Mouse (Mus musculus): ENCODE data around the gene Ntrk1.
A peak's percentile ranks its signal among the peaks of the same experiment; 100 is the strongest.

Ntrk1 gene

DNA sequence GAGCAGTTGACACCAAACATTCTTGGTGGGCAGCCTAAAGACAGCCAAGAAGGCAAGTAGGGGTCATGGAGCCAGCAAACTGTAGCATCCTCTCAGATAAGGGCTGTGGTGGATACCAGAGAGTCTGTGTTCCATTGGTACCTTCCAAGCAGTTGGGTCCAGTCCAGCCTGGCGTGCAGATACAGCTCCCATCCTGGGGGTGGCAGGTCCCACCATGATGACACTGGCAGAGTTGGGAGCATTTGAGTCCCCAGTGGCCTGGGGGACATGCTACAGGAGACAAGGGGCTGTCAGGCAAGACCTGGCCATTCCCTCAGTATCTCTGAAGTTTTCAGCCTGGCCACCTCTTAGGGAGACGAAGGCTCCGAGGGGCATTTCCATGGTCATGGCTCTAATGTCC is 42.4 kb downstream of the Ntrk1 start:
- no peak for DNase-seq (ENCODE audit: low read depth, low spot score)

DNA sequence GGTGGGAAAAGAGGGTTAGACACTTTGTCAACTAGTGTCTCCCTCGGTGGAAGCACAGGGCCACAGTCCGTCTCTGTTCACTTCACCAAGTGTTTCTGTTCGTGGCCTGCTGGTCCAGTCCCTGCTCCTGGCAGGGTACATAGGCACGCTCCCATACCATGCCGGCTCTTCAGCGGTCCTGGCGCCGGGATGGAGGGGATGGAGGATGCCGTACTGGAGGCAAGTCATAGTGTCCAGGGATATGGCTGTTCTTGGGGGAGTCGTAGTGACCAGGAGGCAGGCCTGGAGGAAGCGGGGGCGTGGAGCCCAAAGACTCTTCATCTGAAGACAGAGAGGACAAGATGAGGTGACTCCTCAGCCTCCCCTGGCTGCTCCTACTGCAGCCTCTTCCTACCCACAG is 45.0 kb downstream of the Ntrk1 start:
- DNase-seq (ENCODE audit: low read depth, low spot score), result no peak

DNA sequence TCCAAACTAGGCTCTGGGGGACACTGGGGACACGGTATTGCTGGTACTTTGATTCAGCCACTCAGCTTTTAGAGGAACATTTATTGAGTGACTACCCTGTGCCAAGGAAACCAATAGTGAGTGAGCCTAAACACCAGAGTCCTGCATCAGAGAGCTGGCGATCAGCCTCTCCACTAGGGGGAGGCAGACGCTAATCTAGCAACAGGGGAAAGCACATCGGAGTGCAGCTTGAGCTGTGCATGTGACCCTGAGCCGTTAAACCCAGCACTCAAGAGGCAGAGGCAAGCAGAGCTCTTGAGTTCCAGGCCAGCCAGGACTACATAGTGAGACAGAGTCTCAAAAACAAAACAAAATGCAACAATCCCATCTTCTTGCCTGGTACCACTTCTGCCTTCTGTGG is 45.9 kb downstream of the Ntrk1 start:
- peak; percentile 89 for DNase-seq (ENCODE audit: low read depth, low spot score)

DNA sequence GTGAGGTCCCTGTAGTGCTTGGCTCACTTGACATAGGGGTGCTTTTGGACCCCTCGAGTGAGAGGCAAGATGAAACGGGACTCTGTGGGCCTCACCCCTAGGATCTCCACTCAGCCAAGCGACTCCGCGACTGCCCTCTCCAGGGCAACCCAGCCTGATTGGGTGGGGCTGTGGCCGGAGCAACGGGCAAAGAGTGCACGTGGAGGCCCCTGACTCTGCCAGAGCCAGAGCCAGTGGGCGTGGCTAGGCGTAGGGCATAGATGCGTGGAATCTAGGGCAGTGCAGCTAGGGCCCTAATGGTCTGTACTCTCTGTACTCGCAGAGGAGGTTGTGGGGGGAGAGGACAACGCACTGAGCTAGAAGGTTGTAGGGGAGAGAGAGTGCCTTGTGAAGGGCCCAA is 46.5 kb downstream of the Ntrk1 start, which contains the start of gene Lrrc71:
Lrrc71 (minus strand) TSS at position 195 of the 400 bp plus-strand sequence.
- peak; percentile 46 for DNase-seq (ENCODE audit: low read depth, low spot score)

DNA sequence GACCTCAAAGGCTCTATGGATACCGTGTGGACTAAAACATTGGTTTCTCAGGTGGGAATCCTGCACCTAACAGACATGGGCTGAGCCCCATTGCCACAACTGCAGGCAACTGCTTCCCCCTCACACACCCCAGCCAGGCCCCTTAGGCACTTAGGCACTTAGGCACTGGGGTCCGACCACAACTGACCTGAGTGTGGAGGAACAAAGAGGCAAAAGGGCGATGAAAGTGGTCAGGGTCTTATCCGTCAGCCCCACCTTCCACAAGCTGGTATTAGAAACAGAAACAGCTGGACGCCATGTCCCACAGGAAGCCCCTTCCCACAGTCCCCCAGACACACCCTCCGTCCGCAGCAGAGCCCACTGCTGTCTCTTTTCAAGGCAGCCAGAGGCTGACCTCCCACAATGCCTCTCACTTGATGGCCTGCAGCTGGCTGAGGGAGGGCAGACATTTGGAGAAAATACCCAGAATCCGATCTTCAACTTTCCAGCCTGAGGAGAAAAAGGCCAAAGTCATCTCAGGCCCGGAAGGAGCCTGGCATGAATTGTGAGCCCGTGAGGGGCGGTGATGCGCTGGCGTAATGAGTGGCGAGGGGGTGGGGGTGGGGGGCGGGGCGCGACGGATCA is 49.8 kb downstream of the Ntrk1 start:
- no peak for DNase-seq (ENCODE audit: low read depth, low spot score)

DNA sequence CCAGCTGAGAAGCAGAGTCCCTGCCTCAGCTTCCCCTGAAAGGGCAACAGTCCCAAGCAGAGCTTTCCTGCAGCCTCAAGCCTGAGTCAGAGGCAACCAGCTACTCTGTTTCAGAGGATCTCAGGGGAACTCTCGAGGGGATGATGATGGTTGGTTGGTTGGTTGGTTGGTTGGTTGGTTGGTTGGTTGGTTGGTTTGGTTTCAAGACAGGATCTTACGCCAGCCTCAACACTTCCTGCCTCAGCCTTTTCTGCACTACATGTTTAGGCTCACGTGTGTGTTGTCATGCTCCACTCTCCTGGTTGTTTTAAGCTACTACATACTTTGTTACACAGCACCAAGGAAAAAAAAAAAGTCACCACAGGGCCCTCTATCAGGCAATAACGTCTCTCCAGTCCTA is 51.0 kb downstream of the Ntrk1 start:
- no peak for DNase-seq (ENCODE audit: low read depth, low spot score)

DNA sequence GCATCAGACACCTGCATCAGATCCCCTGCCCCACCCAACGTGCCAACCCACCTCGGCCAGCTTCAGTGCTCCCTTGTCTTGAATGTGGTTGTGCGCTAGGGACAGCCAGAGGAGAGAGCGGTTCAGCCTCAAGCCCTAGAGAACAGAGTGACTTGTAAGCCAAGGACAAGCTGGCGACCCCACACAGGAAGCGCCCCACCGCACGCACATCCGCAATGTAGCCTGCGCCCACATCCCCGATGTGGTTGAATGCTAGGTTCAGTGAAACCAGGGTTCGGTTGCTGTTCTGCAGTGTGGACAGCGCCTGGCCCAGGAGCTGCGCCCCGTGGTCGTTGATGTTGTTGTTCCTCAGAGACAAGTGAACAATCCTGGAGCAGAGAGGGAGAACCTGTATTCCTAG is 52.2 kb downstream of the Ntrk1 start:
- no peak for DNase-seq (ENCODE audit: low read depth, low spot score)

DNA sequence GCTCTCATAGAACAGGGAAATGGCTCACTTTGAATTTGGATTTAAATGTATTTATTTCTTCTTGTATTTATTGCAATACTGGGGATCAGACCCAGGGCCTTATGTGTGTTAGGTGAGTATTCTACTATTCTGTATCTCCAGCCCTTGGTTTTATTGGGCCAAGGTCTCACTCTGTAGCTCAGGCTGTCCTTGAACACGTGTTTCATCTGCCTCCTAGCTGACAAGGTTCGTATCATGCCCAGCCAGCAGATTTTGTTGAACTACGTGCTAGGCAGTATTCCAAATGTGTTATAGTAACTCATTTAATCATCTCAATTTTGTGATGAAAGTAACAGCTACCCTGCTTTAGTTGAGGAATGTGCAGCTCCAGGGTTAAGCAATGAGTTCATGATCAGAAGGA is 52.9 kb downstream of the Ntrk1 start:
- no peak for DNase-seq (ENCODE audit: low read depth, low spot score)

DNA sequence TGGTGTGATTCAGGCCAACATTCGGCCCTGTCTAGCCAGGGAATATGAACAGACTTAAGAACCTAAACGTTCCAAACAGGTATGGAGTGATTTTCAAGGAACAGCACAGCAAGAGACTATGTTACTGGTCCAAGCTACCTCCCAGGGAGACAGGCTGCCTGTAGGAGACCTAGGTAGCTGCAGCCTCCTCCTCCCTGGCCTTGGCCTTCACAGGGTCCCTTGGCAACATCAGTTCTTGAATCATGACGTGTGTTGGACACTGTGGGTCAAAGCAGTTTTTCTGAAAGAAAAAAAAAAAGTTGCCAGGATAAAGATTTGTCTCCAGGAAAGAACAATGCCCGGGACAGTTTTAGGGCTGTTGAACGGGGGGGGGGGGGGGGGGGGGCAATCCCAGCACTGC is 56.1 kb downstream of the Ntrk1 start:
- no peak for DNase-seq (ENCODE audit: low read depth, low spot score)

DNA sequence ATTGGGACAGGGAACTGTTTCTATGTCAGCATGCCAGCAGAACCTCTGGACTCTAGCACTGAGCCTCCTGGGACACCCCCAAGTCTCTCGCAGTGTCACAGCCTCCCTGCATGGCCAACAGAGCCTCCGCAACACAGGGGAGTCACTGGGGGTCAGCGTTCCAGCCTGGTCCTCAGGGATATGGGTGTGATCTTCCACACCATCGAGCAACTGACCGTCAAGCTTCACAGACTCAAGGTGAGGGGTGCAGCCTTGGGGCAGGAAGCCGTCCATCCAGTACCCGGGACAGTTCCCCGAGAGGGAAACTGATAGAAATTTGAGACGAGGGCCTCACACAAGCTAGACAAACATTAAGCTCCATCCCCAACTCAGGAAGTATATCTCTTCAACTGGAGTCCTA is 59.6 kb downstream of the Ntrk1 start:
- DNase-seq (ENCODE audit: low read depth, low spot score), result no peak

DNA sequence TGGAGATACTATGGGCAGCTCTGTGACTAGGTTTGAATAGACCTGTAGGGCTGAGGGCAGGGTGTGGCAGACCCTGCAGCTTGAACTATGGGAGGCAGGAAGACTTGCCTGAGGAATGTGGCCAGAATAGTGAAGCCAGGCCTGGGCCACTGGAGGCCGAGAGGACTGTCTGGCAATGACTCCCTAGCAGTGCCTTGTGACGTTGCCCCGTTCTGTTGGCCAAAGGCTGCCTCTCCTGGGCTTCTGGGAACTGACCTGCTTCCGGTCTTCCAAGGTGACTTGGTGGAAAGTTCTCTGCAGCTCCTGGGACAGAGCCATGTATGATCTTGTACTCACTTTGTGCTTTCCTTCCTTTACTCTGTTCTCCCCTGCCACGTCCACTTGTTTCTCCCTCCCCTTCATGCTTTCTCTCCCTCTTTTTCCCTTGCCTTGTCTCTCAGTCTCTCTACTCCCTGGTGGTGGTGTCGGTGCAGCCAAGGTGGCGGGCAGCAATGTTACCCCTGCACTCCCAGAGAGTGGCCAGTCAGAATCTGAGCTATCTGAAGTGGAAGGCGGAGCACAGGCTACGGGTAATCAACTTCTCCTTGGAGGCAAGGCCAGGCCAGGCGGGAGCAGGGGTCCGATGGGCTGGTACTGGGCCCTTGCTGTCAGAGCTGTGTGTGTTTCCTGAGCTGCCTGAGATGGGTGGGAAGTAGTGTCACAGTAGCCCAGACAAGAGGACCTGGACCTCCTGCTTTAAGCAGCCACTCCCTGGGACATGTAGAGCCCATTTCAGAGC is 60.8 kb downstream of the Ntrk1 start:
- DNase-seq (ENCODE audit: low read depth, low spot score), result no peak

DNA sequence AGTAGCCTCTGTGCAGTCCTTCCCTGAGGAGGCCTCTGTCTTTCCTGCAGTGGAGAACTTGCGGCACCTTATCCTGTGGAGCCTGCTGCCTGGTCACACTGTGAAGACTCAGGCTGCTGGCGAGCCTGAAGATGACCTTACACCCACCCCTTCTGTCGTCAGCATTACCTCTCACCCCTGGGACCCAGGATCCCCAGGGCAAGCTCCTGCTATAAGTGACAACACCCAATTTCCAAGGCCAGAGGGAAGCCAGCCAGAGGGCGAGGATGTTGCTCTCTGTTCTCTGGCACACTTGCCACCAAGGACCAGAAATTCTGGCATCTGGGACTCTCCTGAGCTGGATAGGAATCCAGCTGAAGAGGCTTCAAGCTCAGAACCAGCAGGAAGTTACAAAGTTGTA is 61.9 kb downstream of the Ntrk1 start:
- no peak for DNase-seq (ENCODE audit: low read depth, low spot score)

DNA sequence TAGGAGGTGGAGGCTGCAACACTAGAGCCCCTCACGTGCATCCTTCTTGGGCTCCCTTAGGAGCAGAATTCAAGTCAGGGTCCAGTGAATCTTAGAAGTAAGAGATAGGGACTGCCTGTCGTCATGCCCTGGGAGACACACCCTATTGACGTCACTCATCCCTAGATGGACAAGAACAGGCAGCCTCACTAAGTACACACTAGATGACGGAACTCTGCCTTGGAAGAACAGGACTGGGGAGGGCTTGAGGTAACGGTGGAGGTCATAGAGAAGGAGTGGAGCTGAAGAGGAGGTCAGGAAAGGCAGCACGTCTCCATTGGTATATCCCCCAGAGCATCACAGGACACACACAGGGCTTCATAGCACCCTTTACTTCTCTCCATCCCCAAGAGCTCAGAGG is 66.3 kb downstream of the Ntrk1 start:
- DNase-seq (ENCODE audit: low read depth, low spot score), result no peak
